Mouse (Mus musculus): ENCODE measurements around the gene Cox7a1.

Gene Cox7a1

DNA sequence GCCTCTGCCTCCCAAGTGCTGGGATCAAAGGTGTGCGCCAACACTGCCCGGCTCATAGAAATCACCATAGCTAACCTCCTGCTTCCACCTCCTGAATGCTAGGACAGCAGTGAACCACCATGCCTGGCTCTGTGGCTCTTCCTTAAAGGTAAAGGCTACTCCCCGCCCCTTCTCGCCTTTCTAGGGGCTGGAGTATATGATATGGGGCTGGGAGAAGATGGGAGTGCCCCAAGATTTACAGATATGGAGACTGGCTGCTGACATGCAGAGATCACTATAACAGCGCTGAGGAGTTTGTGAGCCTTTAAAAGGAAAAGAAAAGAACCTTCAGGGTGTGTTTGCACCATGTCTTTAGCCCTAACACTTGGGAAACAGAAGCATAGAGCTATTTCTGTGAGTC is 38.3 kb downstream of the Cox7a1 start:
- DNase-seq, result no peak

DNA sequence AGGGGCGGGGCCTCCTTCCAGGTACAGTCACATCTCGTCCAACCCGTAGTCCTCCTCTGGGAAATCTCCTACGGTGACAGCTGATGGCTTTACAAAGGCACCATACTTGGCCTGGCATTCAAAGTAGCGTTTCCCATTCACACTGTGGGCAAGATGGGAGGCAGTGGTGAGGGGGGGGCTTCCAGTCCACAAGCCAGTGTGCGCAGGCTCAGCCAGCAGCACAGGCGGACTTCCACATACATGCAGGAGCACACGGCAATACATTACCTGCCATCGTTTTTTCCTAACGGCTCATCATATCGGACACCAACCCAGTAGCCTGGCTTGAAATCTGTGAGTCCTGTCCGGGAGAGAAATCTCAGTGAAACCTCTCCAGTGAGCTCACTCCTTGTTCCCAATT is 40.3 kb downstream of the Cox7a1 start:
- DNase-seq, result no peak

DNA sequence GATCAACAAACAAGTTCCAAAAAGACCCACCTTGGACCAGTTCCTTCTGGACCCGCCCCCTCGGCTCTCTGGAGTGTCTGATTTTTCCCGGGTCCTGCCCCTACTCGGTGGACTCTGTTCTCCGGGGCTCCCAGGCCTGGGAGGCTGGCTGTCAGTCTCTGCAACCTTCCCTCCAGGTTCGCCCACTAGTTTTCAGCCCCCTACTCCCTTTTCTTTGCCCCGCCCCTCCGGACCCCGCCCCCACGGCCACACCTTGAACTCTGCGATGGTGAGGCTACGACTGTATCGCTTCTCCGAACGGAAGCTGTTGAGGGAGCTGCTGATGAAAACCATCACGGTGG is 47.4 kb downstream of the Cox7a1 start:
- peak in 1 of 2 experiments; percentile 32 for DNase-seq

DNA sequence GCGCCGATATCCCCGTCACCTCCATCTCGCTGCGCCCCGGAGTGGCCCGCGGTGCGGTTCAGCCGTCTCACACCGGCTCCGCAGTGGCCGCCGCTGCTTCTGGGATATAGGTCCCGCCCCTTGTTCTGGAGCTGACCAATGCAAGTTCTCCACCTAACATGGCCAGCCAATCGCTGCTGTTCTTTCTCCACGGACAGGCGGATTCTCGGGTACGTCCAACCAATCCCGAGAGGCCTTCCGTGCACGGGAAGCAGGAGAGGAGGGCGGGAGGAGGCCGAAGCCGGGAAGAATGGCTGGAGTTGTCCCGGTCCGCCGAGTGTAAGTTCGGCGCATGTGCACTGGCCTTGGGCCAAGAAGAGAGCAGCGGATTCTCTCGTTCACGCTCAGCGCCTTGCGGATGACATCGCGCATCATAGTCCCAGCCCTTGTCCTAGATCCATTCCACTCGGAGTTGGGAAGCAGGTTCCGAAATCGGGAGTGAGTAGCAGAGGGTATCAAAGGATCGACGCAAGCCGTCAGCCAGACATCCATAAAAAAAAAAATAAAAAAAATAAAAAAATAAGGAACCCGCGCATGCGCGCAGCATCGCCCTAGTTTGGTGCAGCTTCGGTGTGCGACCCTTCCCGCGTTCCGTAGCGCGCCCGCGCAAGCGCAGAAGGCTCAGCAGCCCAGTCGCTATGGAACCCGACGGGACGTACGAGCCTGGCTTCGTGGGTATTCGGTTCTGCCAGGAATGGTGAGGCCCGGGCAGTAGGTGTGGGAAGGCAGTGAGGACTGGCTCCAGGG is 47.9 kb downstream of the Cox7a1 start, which contains the start of the genes Polr2i and Tbcb:
Gene Polr2i, plus strand, starts transcription at position 280 of the 786 bp plus-strand sequence.
Gene Tbcb, minus strand, starts transcription at position 604 of the 786 bp plus-strand sequence.
- peak; percentile 99 for DNase-seq

DNA sequence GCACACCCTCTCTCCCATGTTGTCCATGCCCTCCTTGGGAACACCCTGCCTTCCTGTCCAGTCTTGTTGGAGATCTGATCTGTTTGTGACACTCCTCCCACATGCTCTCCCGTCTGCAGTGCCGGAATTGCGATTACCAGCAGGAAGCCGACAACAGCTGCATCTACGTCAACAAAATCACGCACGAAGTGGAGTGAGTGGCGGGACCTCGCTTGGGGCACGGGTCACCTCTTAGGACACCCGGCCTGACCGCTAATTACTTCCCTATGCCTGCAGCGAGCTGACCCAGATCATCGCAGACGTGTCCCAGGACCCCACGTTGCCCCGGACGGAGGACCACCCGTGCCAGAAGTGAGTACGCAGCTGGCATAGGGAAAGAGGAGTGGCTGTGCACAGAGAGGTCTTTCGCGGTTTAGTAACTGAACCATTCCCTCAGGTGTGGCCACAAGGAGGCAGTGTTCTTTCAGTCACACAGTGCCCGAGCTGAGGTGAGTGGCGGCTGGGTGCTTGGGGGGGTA is 48.7 kb downstream of the Cox7a1 start:
- peak; percentile 60 to 76 for DNase-seq

DNA sequence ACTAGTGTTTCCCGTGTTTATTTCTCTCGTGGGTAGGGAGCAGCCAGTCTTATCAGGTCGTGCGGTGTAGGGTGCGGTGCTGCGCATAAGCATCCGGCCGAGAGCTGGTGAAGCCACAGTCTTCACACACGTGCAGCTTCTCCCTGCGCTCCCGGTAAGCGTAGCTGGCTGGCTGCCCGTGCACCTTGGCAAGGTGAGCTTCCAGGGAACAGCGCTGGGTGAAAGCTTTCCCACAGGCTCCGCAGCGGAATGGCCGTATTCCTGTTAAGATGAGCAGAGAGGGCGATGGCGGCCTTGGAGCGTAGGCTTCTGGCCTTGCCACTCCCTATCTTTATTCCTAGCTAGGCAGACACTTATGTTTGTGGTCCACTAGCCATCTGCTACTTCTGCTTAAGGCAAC is 49.4 kb downstream of the Cox7a1 start:
- DNase-seq, result peak; percentile 41 to 53

DNA sequence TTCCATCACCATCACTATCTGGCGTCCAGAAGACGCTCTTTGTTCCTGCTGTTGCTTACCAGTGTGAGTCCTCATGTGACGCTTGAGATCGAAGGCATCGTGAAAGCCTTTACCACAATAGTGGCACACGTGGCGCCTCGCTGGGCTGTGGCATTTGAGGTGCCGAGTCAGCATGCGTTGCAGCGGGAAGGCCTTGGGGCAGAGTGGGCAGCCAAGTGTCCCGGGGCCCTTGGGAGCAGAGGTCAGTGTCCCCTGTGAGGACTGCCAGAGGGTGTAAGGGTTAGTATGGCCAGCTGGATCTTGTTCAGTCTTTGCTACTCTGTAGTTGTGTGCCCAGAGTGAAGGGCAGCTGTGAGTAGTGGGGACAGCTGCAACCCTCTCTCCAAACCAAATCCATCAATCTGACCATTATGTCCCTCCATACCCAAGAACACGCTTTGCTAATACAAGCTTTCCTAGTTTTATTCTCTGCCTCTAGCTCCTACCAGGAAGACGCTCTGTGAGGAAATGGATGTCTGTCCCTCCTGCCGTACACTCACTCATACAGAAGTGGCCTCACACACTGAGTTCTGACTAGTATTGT is 50.4 kb downstream of the Cox7a1 start:
- DNase-seq, result peak; percentile 86 to 87

DNA sequence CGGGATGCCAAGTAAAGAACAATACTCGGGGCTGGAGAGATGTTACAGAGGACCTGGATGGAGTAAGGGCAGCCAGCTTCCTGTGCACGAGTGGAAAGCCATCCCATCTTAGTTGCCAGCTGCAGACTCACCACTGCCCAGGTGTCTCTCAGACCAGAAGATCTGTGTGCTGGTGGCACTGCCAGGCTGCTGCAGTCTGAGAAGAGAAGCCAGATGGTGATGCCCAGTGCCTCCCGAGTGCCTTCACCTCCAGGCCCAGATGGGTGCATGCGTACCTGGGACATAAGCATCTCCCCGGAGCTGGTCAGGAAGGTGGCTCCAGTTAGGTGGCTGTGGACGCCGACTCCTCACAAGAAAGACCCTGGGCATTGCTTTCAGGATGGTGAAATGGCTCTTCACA is 51.1 kb downstream of the Cox7a1 start:
- no peak for DNase-seq

DNA sequence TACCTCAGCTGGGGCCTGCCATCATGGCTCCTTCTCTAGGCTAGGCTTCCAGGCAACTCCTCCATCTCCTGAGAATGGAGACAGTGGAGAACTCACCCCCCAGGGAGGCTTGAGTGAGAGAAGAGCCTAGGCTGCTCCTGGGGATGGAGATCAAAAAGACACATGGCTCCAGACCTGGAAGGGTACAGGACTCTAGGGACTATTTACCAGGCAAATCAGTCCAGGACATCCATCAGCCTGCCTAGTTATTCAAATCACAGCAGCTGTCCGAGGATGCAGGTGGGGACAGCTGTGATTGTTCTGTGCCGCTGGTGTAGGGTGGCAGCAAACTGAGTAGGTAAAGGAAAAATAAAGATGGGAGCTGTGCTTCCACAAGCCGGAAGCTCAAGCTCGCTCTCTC is 51.7 kb downstream of the Cox7a1 start, which contains the start of gene Ovol3:
Gene Ovol3, minus strand, starts transcription at position 101 of the 400 bp plus-strand sequence.
- DNase-seq, result no peak
